Mouse (Mus musculus) liver, adult 2 months (tissue): ENCODE results near the gene Ccni. TPM values are rescaled to one million over a fixed set of nuclear protein-coding genes. Genes with fewer than 3 reads are reported as not detected.

Experiments
- DNase-seq: peaks from one replicate; pipeline ENCODE4 v3.0.0-alpha.2; 2011; ENCODE audit warnings: low read depth, low spot score; ENCODE audit errors: extremely low read depth
- H3K27ac ChIP-seq: fragments of 200-500 bp; replicated peaks from 2 replicates; pipeline ENCODE4 v1.5.1; 2012; ENCODE audit warnings: low read depth, mild to moderate bottlenecking, control low read depth, inconsistent platforms, low read length; ENCODE audit not compliant: insufficient read depth
- H3K27me3 ChIP-seq: fragments of 200-500 bp; 2 replicates; pipeline ENCODE4 v1.6.1; 2012; ENCODE audit warnings: mild to moderate bottlenecking, moderate library complexity, low read length, inconsistent platforms; ENCODE audit not compliant: control insufficient read depth, insufficient read depth
- H3K36me3 ChIP-seq: fragments of 200-500 bp; 2 replicates; pipeline ENCODE4 v1.6.1; 2012; ENCODE audit warnings: low read length, inconsistent platforms; ENCODE audit not compliant: control insufficient read depth, insufficient read depth
- H3K4me1 ChIP-seq: fragments of 200-500 bp; 2 replicates; pipeline ENCODE4 v1.6.1; 2011; ENCODE audit warnings: low read length; ENCODE audit not compliant: control insufficient read depth, insufficient read depth
- H3K4me3 ChIP-seq: fragments of 200-500 bp; 2 replicates; pipeline ENCODE4 v1.5.1; 2011; ENCODE audit warnings: low read depth, mild to moderate bottlenecking, control low read depth, low read length, moderate library complexity; ENCODE audit not compliant: insufficient read depth
- H3K79me2 ChIP-seq: fragments of 200-500 bp; 2 replicates; pipeline ENCODE4 v1.6.1; 2012; ENCODE audit warnings: inconsistent platforms, mild to moderate bottlenecking, low read length, moderate library complexity; ENCODE audit not compliant: control insufficient read depth, insufficient read depth
- H3K9ac ChIP-seq: fragments of 200-500 bp; 2 replicates; pipeline ENCODE4 v1.6.1; 2012; ENCODE audit warnings: low read depth, mild to moderate bottlenecking, control low read depth, inconsistent platforms, low read length
- CTCF ChIP-seq: fragments of 200-500 bp; IDR thresholded peaks from 2 replicates; pipeline ENCODE4 v1.5.1; 2011; ENCODE audit warnings: low read depth, low read length, control low read depth
- POLR2A ChIP-seq: fragments of 200-500 bp; IDR thresholded peaks from 2 replicates; pipeline ENCODE4 v1.6.1; 2011; ENCODE audit warnings: low read length, control low read depth; ENCODE audit not compliant: insufficient read depth; ENCODE audit errors: extremely low read depth
- WGBS: fragments of 180-500 bp; shearing (Covaris S2); methylation state at CpG from one replicate; pipeline ENCODE4 v1.1.7; 2018; 5-methylcytosine and 5-hydroxymethylcytosine counted together
- polyA plus RNA-seq: library from polyadenylated mRNA; depleted of rRNA; stranded (reverse); fragments of >200 nt; gene quantifications from 2 replicates; pipeline ENCODE4 v1.2.3, GENCODE M21; 2012; rRNA removed
- total RNA-seq: library from RNA; depleted of rRNA; stranded (reverse); fragments of >200 nt; gene quantifications from 2 replicates; pipeline ENCODE4 v1.2.3, GENCODE M21; 2014; rRNA removed

Ccni gene
- 68.0 and 77.9 TPM in 2 replicates for total RNA-seq
- polyA plus RNA-seq = 56.4 and 70.4 TPM in 2 replicates

- Histone ChIP-seq H3K9ac (peak within 1 kb of the TSS; percentile 99), H3K27me3 (no peaks in the 10 kb centered on the region), H3K36me3 (peaks cover 5% of the 10 kb centered on the region), H3K4me3 (peak within 1 kb of the TSS; percentile 100), H3K27ac (peak within 1 kb of the TSS; percentile 91), H3K4me1 (peaks cover 5% of the 10 kb centered on the region; the same call in 1 of the 2 replicates), H3K79me2 (peaks cover 9% of the 10 kb centered on the region; the same call in 1 of the 2 replicates)
- WGBS = under 1% methylated on average over 73 of the region's 79 CpGs
- peak; percentile 83 for TF ChIP-seq POLR2A
- no peak for TF ChIP-seq CTCF
- peak; percentile 87 for DNase-seq
Observed at GRCm38 (mm10) chr5:93206109-93207005, at the start of gene Ccni, which contains the start of gene 2010109A12Rik. Gene Ccni, minus strand, starts transcription at chr5:93206495. Gene 2010109A12Rik, plus strand, starts transcription at chr5:93206518.

DNA sequence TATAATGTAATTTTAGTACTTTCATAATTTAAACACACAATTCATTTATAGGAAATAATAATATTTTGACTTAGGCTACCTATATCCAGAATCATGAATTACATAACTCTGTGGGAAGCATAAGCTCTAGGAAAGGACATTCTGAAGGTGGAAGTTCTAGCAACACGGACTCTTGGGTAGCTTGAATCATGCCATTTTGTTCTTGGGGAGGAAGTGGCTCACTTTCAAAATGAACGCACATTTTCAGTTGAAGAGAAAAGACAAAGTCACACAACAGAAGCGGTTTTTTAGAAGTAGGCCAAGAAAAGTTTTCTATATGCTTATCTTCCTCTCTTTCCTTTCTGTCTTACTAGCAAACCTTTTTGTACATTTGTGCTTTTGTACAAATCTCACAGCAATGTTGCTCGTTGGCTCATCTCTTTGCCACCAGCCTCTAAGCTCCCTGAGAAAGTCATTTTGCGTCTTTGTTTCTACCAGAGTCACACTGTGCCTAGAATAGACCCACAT lies 49.5 kb upstream of the Ccni start:
- Histone ChIP-seq H3K4me3 (no peak overlapping the region), H3K27ac (no peak overlapping the region), H3K79me2 (no peaks in the 10 kb centered on the region), H3K27me3 (no peaks in the 10 kb centered on the region), H3K9ac (no peak overlapping the region), H3K4me1 (peaks cover 6% of the 10 kb centered on the region), H3K36me3 (no peaks in the 10 kb centered on the region)
- no peak for DNase-seq
- TF ChIP-seq POLR2A = no peak
- TF ChIP-seq CTCF = no peak
- 88% methylated on average over 5 of the region's 5 CpGs for WGBS

- Histone ChIP-seq H3K4me1 (peaks cover 8% of the 10 kb centered on the region), H3K4me3 (no peak overlapping the region), H3K9ac (no peak overlapping the region), H3K27me3 (no peaks in the 10 kb centered on the region), H3K27ac (no peak overlapping the region), H3K79me2 (no peaks in the 10 kb centered on the region), H3K36me3 (no peaks in the 10 kb centered on the region)
- DNase-seq = peak; percentile 99
- no peak for TF ChIP-seq CTCF
- TF ChIP-seq POLR2A = no peak
- WGBS = 32% methylated on average over 12 of the region's 12 CpGs
Observed at GRCm38 (mm10) chr5:93251001-93251760, 44.9 kb upstream of the Ccni start.

- Histone ChIP-seq H3K4me1 (peaks cover 8% of the 10 kb centered on the region), H3K36me3 (no peaks in the 10 kb centered on the region), H3K27me3 (no peaks in the 10 kb centered on the region), H3K27ac (no peak overlapping the region), H3K4me3 (no peak overlapping the region), H3K9ac (no peak overlapping the region), H3K79me2 (no peaks in the 10 kb centered on the region)
- TF ChIP-seq POLR2A (no peak), CTCF (no peak)
- WGBS = 66% methylated on average over 6 of the region's 6 CpGs
- DNase-seq = peak; percentile 13
Observed at GRCm38 (mm10) chr5:93249940-93250578, 43.8 kb upstream of the Ccni start.

DNA sequence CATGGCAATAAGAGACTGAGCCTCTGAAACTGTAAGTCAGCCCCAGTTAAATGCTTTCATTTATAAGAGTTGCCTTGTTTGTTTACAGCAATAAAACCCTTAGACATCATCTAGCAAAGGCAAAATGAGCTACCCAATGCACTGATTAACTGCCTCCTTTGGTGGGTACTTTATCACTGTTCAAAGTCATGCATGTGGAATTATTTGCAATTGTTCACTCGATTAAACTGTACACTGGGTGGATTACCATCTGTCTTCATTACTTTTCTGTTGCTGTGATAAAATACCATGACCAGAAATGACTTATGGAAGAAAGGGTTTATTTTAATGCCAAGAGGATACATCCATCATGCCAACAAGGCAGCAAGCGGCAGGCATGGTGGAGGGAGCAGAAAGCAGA lies 39.0 kb upstream of the Ccni start:
- H3K36me3 ChIP-seq = no peaks in the 10 kb centered on the region
- 88% methylated on average over 2 of the region's 2 CpGs for WGBS
- no peak for TF ChIP-seq POLR2A
- TF ChIP-seq CTCF = no peak
- no peak overlapping the region for H3K4me3 ChIP-seq
- no peaks in the 10 kb centered on the region for H3K79me2 ChIP-seq
- DNase-seq = no peak
- H3K4me1 ChIP-seq = no peaks in the 10 kb centered on the region
- no peak overlapping the region for H3K27ac ChIP-seq
- H3K27me3 ChIP-seq = no peaks in the 10 kb centered on the region
- H3K9ac ChIP-seq = no peak overlapping the region
